Mouse (Mus musculus) telencephalon, adult 2 months (tissue): ENCODE measurements around the gene Hp1bp3.
A peak's percentile ranks its signal among the peaks of the same experiment; 100 is the strongest.

Source experiments
- DNase-seq: peaks from one replicate; pipeline ENCODE4 v3.0.0-alpha.2; 2011; ENCODE audit warnings: low read depth, low spot score

Hp1bp3 gene

DNA sequence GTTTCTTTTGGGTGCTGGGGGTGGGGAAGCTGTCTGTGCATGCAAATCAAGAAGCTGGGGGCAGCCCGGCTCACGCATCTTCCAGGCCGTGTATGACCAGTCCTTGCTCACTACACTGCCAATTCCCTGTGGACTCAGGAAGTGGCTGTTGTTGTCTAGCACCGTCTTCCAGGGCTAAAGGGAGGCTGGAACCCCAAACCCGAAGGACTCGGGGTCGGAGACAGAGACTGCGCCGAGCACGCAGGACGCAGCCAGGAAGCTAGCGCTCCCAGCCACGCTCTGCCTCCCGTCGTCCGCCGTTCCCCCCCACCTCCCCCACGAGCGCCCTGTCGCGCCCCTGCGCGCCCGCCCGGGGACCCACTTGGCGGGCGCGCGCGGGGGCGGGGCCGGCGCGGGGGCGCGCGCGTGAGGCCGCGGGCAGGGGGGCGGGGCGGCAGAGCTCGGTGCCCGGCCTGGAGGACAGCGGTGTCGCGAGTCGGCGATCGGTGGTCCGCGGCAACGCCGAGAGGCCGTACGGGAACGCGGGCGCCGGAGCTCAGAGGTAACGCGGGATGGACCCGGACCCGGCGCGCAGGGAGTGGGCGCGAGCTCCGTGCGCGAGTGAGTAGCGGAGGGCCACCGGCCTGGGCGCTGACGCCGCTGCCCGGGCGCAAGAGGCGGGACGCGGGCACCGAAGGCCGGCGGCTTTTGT lies at the start of gene Hp1bp3:
Gene Hp1bp3 (plus strand): TSS at position 97 of the 691 bp plus-strand sequence.
- DNase-seq, result peak; percentile 46

DNA sequence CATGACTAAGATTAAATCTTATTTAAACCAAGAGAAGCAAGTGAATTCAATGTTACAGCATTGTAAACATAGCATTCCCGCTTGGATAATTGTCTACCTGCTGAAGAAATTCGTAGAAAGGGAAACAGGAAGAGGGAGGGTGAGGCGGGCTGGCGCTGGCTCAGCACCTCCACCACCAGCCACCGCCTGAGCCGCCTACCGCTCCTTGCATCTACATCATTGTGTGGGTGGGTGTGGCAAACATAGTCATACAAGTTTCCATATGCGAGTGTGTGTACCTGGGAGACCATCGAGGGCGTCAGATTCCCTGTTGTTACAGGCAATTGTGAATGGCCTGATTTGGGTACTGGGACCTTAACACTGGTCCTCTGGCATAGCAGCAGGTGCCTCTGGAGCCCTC lies 49.6 kb upstream of the Hp1bp3 start:
- peak; percentile 58 for DNase-seq

DNA sequence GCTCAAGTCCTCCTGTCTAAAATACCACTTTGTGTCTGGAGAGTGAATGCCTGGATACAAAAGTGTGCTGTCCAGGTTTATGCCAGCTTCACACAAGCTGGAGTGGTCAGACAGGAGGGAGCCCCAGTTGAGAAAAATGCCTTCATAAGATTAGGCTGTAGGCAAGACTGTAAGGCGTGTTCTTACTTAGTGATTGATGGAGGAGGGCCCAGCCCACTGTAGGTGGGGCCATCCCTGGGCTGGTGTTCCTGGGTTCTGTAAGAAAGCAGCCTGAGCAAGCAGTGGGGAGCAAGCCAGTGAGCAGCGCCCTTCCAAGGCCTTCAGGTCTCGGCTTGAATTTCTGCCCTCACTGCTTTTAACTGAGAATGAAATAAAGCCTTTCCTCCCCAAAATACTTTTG lies 47.9 kb upstream of the Hp1bp3 start:
- DNase-seq, result no peak

DNA sequence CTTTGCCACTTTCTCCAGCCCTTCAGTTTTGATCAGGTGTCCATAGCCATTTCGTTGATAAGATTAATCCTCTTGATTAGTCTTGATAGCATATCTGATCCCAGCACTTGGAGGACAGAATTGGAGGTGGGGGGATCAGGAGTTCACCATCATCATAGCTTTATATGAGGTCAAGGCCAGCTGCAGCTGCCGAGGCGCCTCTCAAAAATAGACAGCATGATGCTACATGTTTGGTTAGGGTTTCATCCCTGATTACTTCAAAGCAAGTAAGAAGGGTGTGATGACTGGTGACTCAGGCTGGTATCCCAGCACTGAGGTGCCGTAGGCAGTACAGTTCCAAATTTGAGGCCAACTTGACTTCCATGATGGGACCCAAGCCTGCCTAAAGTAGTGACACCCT lies 46.7 kb upstream of the Hp1bp3 start:
- DNase-seq, result no peak

DNA sequence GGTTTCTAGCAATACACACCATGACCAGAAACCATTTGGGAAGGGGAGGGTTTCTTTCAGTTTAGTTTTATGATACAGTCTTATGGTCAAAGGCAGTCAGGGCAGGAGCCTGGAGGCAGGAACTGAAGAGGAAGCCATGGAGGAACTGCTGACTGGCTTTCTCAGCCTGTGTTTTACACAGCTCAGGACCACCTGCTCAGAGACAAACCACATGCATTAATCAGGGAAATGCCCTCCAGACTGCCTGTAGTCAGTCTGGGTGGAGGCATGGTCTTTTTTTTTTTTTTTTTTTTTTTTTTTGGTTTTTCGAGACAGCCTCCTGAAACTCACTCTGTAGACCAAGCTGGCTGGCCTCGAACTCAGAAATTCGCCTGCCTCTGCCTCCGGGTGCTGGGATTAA lies 43.4 kb upstream of the Hp1bp3 start:
- DNase-seq, result no peak

DNA sequence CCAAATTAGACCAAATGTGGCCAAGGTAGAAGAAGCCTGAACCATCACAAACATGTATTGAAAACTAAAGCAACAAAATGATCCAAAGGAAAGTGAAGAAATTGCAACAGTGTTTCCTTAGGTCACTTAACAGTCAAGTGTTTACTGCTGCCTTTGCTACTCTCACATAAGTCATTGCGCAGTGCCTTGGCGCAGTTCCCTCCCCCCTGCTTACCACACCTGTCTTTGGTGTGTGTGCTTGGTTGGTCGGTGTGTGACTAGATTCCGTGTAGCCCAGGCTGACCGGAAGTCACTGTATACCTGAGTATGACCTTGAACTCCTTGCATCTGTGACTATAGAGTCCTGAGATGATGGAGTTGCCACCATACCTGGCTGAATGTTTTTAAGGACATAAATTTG lies 36.7 kb upstream of the Hp1bp3 start:
- DNase-seq, result no peak

DNA sequence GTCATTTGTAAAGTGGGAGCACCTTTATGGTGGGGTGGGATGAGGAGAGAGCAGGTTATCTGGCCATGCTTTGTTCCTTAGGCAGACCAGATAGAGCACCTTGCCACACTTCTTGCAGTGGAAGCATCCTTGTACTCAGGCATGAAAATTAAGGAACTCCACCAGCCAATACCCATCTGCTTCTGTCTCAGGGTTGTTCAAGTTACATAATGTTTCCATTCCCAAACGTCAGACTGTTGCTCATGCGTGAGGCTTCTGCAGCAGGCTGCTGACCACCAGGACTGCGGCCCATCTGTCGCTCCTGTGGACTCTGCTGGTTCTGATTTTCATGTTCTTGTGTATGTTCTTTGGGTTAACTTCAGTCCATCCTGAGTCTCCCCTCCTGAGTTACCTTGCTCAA lies 35.4 kb upstream of the Hp1bp3 start:
- no peak for DNase-seq

DNA sequence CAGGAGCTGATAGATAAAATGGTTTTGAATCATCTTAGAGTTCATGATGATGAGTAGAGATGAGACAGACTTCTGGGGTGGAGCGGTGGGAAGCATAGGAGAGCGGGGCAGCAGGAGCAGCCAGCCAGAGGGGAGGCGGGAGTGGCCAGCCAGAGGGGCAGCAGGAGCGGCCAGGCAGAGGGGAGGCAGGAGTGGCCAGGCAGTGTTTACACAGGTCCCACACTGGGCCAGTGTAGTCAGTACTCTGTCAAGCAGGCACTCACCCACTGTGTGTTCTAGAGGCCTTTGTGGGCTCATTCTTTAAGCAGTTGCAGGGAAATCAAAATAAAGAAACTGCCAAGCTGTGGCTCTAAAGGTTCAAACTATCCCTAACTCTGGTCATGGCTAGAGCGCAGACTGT lies 32.0 kb upstream of the Hp1bp3 start:
- no peak for DNase-seq

DNA sequence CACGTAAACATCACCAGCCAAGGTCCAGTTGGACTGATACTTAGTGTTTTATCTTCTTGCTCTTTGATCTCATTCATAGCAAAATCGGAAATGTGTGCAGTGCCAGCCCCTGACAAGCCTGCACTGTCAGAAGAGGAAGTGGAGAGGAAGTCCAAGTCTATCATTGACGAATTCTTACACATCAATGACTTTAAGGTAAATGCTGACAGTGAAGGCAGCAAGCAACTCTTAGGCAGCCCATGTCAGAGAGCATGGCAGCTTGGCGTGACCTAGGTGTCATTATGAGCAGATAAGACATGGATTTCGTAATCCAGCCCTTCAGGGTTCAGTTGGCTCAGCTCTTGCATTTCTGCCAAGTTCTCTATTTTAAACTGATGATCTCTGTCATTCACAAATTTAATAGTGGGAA lies 31.5 kb upstream of the Hp1bp3 start:
- no peak for DNase-seq

DNA sequence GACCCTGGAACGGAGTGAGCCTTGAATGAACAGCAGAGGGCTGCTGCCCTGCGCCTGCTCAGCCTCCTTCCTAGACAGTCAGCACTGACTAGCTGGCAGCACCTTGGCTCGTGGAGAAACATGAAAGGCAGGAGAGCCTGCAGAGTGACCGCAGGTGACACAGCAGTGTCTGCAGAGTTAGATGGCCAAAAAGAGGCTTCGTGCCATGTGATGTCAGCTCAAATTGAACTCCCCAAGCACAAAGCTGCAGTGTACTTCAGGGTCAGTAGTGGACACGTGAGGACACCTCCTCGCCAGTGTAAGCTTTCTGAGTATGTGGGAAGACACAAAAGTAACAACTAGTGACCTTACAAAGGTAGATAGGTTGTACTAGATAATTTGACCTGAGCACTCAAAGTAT lies 30.1 kb upstream of the Hp1bp3 start:
- DNase-seq, result no peak

DNA sequence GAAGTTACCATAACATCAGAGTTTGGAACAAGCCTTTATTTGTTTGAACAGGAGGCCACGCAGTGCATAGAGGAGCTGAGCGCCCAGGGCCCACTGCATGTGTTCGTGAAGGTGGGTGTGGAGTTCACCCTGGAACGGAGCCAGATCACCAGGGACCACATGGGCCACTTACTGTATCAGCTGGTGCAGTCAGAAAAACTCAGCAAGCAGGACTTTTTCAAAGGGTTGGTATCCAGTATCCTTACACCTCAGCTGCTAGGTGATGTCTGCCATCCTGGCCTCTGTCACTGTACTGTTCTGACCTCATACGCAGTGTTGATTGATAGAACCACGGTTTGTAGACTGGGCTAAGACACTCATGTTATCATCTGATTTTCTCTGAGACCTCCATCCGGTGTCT lies 28.1 kb upstream of the Hp1bp3 start:
- no peak for DNase-seq

DNA sequence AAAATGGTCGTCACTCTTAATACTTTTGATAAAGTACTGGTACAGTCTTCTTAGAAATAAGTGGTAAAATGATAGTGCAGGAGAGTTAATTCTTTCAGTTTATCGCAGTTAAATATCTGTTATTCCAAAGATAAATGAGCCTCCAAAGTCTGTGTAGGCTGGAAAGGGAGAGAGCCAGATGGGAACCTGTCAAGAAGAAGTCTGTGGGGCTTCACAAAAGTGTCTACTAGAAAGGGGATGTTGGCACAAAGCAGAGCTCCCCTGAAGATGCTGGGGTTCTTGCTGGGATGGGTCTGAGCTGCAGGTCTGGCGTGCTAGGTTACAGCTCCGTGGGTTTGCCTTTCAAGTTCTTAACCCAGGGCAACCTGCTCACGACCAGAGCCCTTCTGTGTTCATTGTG lies 23.5 kb upstream of the Hp1bp3 start:
- no peak for DNase-seq

DNA sequence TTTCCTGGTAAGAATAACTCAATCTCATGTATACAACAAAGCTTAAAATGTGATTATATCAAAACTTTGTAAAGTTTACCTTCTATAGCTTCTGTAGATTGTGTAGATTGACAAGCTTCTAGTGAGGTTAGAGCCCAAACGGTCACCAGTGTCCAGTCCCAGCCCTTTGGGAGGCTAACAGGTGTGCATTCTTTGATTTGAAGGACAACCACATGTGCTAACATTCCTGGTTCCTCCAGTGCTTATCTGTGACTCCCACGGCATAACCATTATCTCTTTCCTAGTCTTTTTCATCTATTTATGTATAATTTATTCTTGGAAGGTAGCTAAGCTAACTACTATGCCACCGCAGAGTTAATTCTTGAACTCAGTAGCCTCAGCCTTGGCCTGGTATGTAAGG lies 15.3 kb upstream of the Hp1bp3 start:
- DNase-seq, result no peak

DNA sequence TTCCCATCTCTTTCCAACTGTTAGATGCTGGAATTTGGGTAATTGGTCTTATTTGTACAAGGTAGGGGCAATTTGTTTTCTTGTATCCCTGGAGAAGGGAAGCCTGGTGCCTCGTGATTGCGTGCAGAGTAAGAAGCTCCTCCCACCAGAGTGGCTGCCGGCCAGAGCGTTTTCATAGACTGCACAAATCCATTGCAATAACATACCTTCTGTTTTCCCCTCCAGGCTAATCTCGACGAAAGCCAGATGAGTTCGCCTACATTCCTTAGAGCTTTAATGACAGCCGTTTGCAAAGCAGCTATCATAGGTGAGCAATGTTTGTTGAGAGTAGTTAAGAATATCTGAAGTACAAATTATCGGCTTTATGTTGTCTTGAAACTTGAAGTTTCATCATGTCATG lies 14.4 kb upstream of the Hp1bp3 start:
- DNase-seq, result no peak

DNA sequence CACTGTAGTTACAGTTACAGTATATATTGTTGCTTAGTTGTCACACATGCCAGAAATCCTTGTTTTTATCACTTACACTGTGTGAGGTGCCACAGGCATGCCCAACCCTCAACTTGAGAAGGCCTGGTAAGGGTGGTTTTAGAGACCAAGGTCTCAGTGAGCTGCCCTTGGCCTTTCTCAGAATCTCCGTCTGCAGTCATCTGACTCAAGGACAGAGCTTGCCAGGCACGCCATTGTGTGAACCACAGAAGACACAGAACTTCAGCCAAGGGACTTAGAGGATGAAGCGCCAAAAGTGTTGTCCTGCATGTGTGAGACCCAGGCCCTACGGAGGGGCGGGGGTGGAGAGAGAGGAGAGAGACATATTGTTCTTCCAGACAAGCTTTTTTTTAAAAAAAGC lies 6.0 kb upstream of the Hp1bp3 start:
- no peak for DNase-seq

DNA sequence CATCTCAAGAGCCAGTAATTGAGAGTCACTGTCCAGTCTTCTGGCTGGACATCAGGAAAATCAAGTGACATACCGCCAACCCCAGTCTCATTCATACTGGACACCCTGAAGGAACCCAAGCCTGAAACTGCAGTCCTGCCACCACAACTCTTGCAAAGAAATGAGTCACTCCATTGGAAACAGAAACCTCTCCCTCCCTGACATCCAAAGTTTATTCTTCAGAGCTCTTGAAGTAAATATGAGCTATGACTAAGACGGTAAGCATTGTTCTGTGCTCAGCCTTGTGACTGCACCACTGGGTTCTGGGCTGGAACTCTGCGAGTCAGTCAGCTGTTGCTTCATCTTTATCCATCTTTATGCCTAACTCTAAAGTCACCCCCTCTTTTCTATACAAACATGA lies 2.2 kb upstream of the Hp1bp3 start:
- DNase-seq, result no peak

DNA sequence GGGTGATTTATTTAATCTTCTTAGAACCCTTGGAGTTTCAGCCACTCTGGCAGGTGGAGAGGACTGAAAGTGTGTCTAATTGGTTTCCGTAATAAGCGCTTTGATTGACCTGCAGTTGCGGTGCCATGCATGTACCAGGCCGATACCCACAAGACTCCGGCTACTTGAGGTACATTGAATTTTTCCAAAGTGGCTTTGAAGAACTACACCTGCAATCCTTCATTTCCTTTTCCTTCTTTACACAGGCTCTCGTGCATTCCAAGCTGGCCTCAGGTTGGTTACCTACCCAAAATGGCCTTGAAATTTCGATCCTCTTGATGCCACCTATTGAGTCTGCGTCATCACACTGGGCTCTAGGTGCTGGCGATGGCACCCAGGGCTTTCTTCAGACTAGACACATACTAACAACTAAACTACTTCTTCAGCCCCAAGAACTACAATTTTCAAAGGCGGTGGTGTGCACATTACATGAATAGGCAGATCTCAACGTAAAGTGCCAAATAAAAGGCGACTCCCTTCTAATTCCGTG lies 361 bp upstream of the Hp1bp3 start:
- DNase-seq, result no peak

DNA sequence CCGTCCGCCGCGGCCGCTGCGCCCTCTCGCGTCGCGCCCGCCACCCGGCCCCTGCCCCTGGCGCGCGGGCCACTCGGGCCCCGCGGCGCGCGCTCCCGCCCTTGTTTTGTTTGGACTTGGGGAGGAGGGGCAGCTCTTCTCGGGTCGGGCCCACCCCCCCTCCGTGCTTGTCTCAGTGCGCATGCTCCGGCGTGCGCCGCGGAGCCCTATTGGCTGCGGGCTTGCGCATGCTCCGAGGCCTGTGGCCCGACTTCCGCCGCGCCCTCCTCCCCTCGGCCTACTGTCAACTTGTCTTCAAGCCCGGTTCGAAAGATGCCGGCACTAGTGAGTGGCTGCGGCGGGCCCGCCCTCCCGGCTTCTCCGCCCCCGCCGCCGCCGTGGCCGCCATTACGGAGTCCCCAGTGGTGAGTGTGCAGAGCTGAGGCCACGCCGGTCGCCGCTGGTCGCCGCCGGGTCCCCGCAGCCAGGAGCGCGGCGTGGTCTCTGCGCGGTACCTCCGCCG lies 846 bp downstream of the Hp1bp3 start:
- peak; percentile 95 for DNase-seq

DNA sequence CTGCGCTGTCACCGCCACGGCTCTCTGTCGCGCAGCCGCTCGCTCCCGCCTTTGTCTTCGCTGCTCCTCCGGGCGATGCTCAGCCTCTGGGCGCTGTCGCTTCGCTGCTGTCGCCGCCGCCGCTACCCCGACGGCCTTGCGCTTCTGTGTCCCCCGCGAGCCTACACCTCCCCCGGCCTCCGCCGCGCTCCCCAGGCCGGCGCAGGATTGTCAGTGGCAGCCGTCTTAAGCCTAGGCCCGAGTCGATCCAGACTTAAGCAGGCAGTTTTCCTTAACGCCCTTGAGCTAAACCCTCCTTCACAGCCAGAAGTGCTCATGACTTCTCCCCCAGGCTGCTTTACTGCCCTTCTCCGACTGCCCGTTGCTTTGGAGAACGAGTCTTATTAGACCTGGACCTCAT lies 1.3 kb downstream of the Hp1bp3 start:
- no peak for DNase-seq

DNA sequence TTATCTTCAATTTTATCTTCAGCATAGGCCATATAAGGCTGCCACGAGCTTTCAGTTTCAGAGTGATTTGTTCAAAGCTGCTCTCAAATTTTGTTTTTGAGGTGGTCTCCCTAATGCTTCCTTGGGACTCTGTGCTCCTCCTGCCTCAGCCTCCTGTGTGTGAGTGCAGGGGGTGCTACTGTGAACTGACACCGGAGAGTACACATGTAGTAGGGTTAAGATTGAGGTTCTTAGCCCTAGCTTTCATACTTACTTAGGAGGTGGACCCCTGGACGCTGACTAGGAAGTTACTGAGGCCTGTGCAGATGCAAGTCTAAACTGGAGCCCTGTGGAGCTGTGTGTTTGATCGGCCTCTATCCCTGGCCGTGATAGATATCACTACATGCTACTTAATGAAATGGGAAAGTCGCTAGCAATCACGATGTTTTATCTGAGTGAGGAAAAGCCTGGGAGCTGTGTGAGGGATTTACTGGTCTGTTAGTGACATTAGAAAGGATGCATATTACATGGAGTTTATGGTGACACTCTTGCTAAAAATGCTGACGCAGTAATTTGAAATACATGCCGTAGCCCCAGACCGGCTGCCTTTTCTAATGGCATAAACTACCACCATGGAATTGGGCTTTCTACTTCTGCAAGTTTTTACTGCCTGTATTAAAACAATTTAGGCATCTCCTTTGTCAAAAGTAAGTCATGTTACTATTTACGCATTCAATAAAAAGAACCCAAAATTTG lies 2.0 kb downstream of the Hp1bp3 start:
- DNase-seq, result no peak

DNA sequence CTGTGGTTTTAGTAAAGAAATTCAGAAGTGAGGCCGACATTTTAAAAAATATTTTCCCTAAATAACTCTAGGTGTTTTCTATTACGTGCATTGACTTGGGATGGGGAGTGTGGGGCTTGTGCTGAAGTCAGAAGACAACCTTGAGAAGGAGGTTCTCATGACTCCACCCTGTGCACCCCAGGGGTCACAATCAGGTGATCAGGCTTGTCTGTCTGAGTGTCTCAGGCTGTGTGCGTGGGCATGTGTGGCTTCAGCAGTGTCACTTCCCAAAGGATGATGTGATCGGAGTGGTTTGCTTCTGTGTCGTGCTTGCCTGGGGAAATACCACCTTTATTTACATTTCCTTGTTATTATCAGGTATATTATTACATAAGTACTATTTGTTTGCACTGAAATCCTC lies 3.2 kb downstream of the Hp1bp3 start:
- no peak for DNase-seq

DNA sequence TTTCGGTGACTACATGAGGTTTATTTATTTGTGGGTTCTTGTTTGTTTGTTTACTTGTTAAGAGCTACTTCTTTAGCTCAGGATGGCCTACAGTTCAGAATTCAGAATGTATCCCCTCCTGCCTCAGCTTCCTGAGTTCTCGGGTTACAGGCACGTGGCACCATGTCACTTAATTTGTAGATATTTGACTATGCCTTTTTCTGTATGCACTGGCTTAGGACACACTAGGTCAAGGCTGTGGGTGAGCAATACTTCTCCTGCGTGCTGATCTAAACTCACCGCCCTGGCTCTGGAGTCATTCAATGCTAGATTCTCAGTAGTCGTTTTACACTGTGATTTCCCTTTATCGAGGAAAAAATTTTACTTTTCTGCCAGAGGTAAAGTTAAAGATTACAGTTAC lies 4.7 kb downstream of the Hp1bp3 start:
- no peak for DNase-seq

DNA sequence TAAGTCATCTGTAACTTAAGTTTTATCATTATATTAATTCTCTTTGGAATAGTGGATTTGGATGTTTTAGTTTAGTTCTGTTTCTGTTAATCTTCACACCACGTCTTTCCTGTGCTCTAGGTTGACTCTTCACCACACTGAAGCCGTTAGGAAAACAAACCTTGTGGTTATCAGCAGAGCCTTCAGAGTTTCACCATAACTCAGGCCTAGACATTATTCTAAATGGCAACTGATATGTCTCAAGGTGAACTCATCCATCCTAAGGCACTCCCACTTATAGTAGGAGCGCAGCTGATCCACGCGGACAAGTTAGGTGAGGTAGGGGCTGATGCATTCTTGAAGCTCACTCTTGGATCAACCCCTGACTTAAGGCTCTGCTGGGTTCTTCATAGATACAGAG lies 5.3 kb downstream of the Hp1bp3 start:
- DNase-seq, result no peak
